Mouse (Mus musculus) CH12F3 (cell line): ENCODE data around the gene Gm49601.

Experiments used
- in situ Hi-C: fragments of 300-500 bp; cut with MboI; formaldehyde crosslinking; loops from 2 replicates; pipeline ENCODE4 v1.14.3; 2020; ENCODE audit warnings: low sequenced_read_pairs

Gene Gm49601

DNA sequence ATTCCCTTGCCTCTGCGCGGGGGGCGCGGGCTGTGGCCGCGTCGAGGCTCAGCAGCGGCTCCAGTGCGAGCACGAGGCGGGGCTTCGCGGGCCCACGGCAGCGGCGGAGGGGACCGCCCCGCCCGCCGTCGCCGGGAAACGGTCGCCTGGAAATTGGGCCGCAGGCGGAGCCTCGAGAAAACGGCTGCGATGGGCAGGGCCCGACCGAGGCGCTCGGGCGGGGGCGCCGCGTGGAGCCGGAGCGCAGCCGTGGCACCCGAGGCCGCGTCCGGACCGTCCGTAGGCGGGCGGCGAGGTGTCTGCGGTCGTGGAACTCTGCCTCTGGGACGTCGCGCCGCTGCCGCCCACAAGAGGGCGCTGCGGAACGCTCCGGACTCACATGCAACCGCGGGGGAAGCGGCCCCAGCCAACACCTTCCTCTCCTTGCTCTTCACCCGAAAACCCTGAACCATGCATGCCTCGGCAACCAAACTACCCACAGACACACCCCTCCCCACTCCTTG, at the start of gene Gm49601:
Gene Gm49601 (minus strand): TSS at position 52 of the 503 bp plus-strand sequence.
- in situ Hi-C loops: no loop called here

DNA sequence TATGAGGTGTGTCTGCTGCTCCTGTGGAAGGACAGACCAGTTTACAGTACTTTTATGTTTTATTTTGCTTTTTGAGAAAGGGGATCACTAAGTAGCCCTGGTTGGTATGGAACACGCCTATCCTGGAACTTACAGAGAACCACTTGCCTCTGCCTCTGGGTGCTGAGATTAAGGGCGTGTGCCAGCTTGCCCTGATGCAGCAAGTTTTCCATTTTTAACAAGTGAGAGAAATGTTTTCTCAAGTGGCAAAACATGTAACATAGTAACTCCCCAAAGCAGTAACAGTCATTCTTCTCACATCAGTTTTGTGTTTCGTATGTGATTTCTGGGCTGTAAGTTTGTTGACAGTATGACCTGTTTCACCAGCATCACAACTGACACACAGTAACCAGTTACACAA, 46.8 kb upstream of the Gm49601 start:
- in situ Hi-C loops: no loop called here

DNA sequence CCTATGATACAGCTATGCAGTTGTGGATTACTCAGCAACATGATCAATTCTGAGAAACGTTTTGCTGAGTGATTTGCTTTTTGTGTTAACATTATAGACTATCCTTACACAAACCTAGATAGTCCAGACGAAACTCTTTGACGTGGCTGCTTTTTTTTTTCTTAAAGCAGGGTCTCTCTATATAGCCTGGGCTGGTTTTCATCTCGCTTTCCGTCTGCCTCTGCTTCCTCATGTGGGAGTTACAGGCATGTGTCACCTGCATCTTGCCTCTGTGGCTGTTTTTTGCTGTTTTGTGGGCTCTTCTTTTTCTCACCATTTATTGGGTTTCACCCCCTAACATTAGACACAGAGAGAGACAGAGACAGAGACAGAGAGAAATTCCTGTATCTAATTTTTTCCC, 45.8 kb upstream of the Gm49601 start:
- in situ Hi-C loops: no loop called here

DNA sequence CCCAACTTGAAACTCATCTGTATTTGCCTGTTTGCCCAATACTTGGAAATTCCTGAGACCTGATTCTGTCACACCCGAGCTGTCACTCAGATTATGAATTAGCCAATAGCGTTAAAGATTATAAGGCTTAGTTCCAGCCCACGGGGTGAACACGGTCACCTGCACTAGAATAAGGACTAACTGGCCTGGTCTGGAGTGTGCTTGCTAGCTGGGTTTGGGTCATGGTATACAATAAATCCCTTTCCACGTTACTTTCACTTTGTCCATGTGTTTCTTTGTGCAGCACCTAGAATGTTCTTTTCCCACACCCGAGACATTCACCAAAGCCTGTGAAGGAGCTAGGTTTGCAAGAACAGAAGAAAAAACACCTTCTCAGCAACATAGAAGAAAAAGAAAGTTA, 43.7 kb upstream of the Gm49601 start:
- in situ Hi-C loops: no loop called here

DNA sequence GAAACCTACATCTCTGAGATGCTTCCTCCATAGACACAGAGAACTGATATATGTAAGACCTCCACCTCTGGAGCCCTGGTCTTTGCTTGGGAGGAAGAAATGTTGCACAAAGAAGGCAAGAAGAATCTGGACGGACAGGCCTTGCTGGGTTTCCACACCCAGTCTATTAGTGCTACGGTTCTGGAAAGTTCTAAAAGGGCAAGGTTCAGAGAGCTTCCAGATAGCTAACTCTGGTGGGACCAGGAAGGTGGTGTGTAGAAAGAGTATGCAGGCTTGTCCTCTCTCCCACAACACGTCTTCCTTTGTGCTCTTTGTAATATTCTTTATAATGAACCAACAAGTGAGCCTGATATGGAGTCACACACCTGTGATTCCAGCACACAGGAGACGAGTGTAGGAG, 32.4 kb upstream of the Gm49601 start:
- in situ Hi-C loops: no loop called here

DNA sequence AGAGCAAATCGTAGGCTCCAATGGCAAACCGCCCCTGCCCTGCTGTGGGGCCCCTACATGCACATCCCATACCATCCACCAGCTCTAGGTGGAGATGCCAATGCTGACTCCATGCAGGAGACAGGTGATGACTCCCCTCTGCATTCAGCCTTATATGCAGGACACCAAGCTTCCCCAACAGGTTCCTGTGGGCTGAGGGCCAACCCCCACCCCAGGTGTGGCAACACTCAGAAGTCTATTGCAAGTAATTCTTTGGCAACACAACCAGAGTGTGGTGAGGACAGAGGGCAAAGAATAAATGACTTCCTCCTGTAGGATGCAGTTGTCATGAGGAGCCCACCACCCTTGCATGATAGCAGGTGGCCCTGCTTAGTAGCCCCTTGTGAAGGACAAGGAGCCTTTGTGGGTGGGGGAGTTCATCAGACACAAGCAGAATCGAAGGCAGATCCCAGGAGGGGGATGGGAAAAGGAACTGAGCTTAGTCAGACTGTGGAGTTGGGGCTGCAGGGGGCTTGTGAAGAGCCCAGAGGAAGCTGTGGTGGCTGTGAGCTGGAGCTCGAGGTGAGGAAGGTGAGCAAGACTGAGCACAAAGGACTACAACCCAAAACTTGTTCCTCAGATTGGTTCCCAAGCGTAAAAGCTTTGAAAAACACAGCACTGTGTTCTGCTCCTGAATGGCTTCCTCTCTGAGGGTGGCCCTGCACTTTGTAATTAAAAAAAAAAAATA, 29.3 kb upstream of the Gm49601 start:
- in situ Hi-C loops: no loop called here

DNA sequence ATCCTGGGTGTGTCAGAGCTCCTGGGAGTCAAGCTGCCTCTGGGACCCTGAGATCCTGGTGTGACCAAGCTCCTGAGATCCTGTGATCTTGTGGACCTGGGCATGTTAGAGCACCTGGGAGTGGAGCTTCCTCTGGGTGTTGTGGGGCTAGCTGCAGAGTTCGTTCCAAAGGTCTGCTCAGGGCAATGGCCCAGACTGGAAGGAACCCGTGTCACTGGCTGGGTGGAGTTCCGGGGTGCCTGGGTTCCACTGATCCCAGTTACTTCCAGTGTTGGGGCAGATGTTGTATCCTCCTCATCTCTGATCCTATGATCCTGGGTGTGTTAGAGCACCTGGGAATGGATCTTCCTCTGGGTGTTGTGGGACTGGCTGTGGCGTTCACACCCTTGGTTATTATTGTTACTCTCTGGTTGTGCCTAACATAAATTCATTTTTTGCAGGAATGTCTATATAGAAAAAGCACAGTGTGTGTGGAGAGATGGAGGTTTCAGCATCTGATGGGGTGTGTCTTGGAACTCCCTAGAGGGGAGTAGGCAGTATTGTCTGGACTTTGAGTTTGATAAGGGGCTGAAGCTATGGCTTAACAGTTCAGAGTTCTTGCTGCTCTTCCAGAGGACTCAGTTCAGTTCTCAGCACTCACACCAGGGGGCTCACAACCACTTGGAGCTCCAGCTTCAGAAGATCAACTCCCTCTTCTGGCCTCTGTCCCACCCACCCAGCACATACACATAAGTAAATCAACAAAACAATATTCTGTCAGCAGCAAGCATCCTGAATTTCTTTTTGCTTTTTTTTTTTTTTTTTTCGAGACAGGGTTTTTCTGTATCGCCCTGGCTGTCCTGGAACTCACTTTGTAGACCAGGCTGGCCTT, 27.3 kb upstream of the Gm49601 start:
- in situ Hi-C loops: no loop called here

DNA sequence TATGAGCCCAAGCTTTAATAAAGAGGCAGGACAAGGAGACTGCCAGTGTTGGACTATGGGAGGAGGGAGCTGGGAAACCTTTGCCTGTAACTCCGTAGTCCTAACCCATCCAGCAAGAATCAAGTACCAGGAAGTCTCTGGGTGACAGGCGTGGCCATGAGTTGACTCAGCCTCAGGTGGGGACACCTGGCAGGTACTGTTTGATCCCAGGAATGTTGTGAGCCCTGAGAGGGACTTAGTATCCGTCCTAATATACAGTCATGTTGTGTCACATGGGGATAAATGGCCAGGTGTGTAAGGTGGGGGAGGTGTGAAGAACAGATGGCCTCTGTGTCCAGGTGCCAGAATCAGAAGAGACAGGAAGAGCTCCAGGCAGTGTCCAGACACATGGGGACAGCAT, 22.9 kb upstream of the Gm49601 start:
- in situ Hi-C loops: no loop called here

DNA sequence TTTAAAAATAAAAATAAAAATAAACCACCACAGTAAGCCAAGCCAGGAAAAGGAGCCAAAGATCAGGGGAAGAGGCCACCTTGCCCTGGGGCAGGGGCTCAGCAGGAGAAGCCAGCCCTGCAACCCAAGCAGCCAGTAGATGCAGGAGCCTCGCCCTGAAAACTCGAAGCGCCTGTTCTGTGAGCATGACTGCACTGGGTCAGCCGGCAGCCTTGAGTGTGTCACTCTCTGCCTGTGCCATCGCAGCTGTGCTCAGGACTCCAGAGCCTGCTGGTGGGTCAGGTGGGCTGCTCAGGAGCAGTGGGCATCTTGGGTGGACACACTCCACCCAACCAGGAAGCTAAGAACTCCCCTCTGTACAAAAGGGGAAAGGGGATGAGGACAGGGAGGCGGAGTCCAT, 19.1 kb upstream of the Gm49601 start:
- in situ Hi-C loops: no loop called here

DNA sequence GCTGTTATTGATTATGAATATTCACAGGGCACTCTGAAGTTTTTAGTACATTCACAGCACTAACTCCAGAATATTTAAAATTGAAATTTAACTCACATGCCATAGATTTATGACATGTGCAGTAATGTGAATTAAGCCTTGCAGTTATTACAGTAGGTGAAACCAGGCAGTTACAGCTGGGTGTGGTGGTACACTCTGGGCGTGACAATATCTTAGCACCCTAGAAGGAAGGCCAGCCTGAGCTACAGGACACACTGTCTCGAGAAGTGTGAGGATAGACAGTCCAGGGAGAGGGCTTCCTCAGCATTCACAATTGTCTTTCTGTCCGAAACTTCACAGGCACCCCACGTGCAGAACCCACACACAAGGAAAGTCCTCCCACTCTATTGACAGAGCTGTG, 18.3 kb upstream of the Gm49601 start:
- in situ Hi-C loops: no loop called here

DNA sequence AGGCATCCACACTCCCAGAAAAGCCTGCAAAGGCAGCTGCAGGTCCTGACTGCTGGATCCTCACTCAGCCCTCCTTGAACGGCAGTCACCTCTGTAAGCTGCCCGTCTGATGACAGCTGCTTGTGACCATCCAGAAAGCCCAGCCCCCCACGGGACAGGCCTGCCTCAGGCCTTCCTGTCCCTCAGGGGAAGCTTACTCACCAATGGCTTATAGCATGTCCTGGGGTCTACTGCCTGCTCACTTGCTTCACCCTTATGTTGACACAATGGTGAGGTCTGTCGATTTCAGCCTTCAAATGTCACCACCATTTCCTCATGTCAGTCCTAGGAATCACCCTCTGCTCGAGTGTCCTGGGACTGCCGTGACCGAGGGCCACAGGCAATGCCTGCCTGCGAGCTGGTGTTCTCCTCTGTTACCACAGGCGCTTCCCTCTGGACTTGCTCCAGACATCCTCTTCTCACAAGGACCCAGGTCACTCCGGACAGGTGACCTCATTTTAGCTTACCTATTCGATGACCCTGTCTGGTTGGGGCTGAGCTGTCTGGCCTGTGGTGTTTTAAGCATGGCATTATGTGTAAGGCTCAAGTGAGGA, 17.3 kb upstream of the Gm49601 start:
- in situ Hi-C loops: no loop called here

DNA sequence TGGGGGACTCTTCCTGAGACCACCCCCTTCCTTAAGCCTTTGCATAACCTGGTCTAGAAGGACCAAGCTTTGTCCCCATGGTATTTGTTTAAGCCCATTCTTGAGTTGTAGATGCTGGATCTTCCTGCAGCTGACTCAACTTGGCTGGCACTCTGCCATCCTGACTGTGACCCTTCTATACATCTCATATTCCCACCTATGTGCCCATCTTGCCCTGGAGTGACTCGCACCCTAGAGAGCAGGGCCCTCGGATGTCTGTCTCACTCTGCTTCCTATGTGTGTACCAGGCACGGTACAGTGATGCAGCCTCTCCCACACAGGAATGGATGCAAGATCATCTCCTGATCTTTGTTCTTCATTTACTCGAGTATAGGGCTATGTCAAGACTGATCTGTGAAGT, 16.7 kb upstream of the Gm49601 start:
- in situ Hi-C loops: no loop called here

DNA sequence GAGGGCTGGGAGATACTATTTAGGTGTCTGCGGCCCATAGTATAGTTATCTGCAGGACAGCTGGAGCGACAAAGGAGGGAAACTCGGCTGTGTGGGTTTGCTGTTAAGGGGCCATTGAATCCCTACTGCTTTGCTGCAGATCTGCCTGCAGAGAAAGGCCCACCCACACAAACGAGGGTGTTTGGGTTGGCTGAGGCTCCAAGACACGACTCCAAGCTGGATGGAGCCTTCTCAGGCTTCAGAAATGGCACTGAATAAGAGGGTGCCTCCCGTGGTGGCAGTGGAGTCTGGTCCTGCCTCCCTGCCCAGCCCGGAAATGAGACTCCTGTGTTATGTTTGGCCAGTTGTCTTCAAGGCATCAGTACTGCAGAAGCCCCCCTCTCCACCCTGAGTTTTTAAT, 16.1 kb upstream of the Gm49601 start:
- in situ Hi-C loops: no loop called here

DNA sequence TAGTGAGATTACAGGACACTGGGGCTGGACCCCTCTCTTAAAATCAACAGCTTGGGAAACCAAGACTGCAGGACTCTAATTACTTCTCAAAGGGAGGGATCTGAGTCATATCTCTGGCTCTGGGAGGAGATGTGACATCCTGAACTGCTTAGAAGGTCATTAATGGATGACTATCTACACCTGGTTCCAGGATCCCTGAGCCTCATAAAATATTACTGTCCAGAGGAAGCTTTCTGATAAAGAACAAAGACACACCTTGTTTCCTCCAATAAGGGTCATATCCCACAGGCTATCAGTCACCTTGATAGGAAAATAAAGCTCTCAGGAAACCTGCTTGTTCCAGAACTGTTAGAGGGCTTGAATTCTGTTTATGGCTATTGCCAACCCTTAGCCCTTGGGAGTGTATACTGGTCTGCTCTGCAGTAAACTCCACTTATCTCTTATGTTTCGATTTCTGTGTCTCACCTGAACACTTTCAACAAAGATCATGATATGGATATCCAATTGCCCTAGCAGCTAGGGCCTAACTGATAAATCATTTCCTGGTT, 13.2 kb upstream of the Gm49601 start:
- in situ Hi-C loops: no loop called here

DNA sequence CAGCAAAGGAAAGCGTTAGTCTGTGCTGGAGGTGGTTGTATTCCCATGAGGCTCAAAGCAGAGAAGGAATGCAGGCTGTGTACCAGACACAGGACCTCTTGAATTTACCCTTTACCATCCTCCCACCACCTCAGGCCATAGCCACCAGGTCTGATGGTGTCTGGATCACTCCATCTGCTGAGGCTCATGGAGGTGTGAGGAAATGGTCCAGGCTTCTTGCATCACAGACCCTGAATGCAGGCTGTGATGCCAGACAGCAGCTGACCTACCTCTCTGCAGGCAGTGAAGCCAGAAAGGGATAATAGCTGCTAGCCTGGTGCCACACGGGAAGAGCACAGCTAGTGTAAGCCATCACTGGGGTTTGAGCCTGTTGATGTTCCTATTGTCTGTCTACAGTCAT, 12.2 kb upstream of the Gm49601 start:
- in situ Hi-C loops: no loop called here

DNA sequence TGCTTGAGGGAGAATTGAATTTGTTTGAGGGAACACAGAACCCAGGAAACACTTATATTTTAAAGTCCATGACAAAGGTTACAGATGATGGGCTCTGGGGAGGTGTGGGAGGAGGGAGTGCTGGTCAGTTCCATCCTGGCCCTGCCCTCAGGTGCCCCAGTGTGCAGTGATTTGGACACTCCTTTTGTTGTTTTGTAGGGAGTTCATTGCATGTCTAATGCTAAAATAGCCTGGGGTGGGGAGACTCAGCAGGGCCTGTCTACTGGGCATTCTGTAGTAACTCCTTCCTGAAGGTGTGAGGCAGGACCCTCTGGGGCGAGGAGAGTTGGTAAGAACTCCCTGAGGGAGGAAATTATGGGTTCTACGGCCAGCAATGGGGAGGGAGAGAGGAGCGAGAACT, 10.6 kb upstream of the Gm49601 start:
- in situ Hi-C loops: no loop called here

DNA sequence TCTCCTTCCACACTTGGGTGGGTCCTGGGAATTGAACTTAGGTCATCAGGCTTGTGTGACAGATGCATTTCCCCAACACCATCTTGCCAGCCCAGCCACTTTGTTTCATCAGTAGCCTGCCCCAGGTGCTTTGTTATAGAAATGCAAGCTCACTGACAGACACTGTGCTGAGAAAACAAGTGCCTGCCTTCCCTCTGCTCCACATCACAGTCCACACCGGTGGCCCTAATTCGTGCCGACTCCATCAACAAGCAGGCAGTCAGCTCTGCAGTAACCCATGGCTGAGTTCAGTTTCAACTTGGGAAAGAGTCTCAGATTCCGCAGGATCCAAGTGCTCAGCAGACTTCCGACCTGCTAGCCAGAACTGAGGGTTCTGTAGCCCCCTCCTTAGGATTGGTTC, 10.2 kb upstream of the Gm49601 start:
- in situ Hi-C loops: no loop called here

DNA sequence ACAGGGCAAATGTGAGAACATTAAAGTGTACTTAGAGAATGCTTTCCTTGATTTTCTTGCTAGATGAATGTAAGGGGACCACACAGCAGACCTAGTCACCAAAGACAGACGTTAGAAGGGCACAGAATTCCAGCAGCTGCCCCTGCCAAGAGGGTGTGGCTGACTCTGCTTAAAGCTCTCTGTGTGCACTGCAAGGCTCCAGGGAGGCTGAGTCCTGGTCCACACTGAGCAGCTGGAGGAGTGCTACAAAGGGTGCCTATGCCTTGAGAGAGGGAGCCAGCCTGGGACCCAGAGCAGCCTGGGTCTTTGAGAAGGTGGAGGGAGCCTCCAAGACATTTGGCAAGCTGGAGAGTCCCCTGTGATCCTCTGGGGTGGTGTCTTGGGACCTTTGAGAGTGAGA, 7.1 kb upstream of the Gm49601 start:
- in situ Hi-C loops: no loop called here

DNA sequence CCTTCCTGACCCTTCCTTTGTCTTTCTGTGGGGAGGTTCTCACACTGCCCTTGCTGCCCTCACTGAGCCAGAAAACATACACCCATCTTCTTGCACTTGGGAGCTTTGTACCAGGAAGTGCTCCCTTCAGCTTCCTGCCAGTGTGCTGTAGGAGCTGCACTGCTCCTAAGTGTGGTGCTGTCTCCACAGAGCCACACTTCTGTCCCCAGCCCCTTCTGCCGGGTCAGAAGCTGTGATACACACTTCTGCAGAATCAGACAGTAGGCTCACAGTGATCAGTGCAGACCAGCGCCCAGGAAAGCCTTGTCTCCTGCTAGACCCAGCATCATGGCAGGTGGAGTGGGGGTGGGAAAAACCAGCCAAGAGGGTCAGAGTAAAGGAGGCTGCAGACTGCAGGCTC, 6.6 kb upstream of the Gm49601 start:
- in situ Hi-C loops: no loop called here

DNA sequence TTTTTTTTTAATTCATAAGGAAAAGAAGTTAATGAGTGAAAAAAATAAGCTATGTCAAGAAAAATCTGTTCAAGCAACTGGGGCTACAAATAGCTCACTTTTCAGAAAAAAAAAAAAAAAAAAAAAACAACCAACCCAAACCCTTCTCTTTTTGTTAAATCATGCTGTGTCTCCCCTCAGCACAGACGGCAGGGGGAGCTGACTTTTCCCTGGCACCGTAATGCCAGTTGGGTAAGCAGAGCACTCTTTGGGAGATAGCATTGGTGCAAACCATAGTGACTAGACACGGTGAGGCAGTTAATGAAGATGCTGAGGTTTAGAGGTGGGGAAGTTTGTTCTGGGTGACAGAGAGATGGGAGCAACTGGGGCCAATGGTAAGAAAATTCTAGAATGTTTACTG, 5.8 kb upstream of the Gm49601 start:
- in situ Hi-C loops: no loop called here

DNA sequence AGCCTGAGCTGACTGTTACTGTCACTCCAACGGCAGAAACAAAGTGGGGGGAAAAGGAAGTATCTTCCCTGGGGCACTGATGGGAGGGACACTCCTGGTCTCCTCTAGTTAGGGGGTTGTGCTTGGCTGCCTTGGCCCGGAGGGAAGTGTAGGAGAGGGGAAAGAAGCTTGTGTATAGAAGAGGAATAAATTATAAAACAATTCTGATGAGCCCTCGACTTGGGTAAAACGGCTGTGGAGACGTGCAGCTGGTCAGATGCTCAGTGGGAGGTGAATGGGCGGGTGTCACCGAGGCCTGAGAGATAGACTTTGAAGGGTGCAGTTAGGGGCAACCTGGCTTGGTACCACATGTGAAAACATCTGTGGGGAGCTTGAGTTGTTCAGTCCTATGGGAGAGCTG, 4.9 kb upstream of the Gm49601 start:
- in situ Hi-C loops: no loop called here

DNA sequence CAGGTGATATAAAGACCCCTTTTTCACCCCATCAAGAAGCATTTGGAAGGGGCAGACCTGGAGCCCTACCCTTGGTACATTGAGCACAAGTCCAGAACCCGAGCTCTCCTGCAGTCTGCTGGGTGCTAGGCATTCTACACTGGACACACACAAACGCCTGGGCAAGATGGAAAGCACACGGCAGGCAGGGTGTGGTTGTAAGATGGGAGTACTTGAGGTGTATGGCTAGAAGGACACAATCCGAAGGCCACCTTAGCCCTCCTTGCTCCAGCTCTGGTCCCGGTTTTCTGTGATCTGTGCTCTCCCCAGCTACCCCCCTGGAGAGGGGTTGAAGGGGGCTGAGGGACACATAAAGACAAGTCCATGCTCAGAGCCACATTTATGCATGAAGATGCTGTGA, 4.1 kb upstream of the Gm49601 start:
- in situ Hi-C loops: no loop called here
